Mouse (Mus musculus) liver, embryonic 12.5 days (tissue): ENCODE measurements around the gene Zfp771. TPM values are rescaled to one million over a fixed set of nuclear protein-coding genes. Genes with fewer than 3 reads are reported as not detected.

Source experiments
- ATAC-seq: fragments of 200-750 bp; cut with Nextera tagmentation; 2 replicates; pipeline ENCODE4 v1.8.0; 2017; ENCODE audit warnings: moderate number of reproducible peaks, mild to moderate bottlenecking, moderate library complexity
- H3K27ac ChIP-seq: fragments of 300-500 bp; sonication (generic); 2 replicates; pipeline ENCODE4 v1.5.1; 2016; ENCODE audit warnings: mild to moderate bottlenecking
- H3K27me3 ChIP-seq: fragments of 300-500 bp; sonication (generic); replicated peaks from 2 replicates; pipeline ENCODE4 v1.6.1; 2016; ENCODE audit warnings: mild to moderate bottlenecking, moderate library complexity
- H3K36me3 ChIP-seq: fragments of 300-500 bp; sonication (generic); 2 replicates; pipeline ENCODE4 v1.6.1; 2016; ENCODE audit warnings: mild to moderate bottlenecking, moderate library complexity
- H3K4me1 ChIP-seq: fragments of 300-500 bp; sonication (generic); 2 replicates; pipeline ENCODE4 v1.6.1; 2016
- H3K4me2 ChIP-seq: fragments of 300-500 bp; sonication (generic); 2 replicates; pipeline ENCODE4 v1.6.1; 2016; ENCODE audit warnings: mild to moderate bottlenecking, moderate library complexity
- H3K4me3 ChIP-seq: fragments of 300-500 bp; sonication (generic); 2 replicates; pipeline ENCODE4 v1.5.1; 2016; ENCODE audit warnings: mild to moderate bottlenecking, moderate library complexity
- H3K9ac ChIP-seq: fragments of 300-500 bp; sonication (generic); 2 replicates; pipeline ENCODE4 v1.6.1; 2016; ENCODE audit warnings: mild to moderate bottlenecking, moderate library complexity
- H3K9me3 ChIP-seq: fragments of 300-500 bp; sonication (generic); replicated peaks from 2 replicates; pipeline ENCODE4 v1.6.1; 2016; ENCODE audit warnings: mild to moderate bottlenecking, moderate library complexity
- WGBS: fragments of 180-500 bp; shearing (Covaris S2); methylation state at CpG from one replicate; pipeline ENCODE4 v1.1.7; 2016; ENCODE audit not compliant: insufficient replicate concordance; 5-methylcytosine and 5-hydroxymethylcytosine counted together
- polyA plus RNA-seq: library from polyadenylated mRNA; unstranded; fragments of >200 nt; fragmentation: Nextera tagmentation; extraction: Ambion mirVana; gene quantifications from 2 replicates; pipeline ENCODE4 v1.2.1, GENCODE M21; 2016

Gene Zfp771
- polyA plus RNA-seq, 1 experiment from 2014 or later = 31.6 TPM

DNA sequence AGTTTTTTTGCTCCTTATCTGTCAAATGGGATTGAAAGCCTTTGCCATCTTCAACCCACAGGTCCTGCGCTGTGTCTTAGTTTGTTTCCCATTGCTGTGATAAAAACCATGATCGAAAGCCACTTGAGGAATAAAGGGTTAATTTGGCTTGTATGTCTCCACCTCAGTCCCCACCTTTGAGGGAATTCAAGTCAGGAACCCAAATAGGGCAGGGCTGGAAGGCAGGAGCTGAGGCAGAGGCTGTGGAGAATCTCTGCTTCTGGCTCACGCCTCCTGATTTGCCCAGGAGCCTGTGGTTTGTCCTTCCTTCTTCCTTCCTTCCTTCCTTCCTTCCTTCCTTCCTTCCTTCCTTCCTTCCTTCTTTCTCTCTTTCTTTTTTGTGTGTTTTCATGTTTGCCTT lies 21.0 kb upstream of the Zfp771 start:
- H3K9ac ChIP-seq = peak overlapping the region; percentile 12; the same call in 1 of the 2 replicates
- 89% methylated on average over 3 of the region's 3 CpGs for WGBS
- 0 out of 2 replicates have a peak overlapping the region, but pooled peaks have one; percentile 32 for H3K4me2 ChIP-seq
- no peak overlapping the region for H3K4me3 ChIP-seq
- peaks cover 70% of the 10 kb centered on the region for H3K4me1 ChIP-seq
- no peaks in the 10 kb centered on the region for H3K27me3 ChIP-seq
- H3K36me3 ChIP-seq = no peaks in the 10 kb centered on the region
- no peak for ATAC-seq
- H3K27ac ChIP-seq = peak overlapping the region; percentile 94
- no peaks in the 10 kb centered on the region for H3K9me3 ChIP-seq

DNA sequence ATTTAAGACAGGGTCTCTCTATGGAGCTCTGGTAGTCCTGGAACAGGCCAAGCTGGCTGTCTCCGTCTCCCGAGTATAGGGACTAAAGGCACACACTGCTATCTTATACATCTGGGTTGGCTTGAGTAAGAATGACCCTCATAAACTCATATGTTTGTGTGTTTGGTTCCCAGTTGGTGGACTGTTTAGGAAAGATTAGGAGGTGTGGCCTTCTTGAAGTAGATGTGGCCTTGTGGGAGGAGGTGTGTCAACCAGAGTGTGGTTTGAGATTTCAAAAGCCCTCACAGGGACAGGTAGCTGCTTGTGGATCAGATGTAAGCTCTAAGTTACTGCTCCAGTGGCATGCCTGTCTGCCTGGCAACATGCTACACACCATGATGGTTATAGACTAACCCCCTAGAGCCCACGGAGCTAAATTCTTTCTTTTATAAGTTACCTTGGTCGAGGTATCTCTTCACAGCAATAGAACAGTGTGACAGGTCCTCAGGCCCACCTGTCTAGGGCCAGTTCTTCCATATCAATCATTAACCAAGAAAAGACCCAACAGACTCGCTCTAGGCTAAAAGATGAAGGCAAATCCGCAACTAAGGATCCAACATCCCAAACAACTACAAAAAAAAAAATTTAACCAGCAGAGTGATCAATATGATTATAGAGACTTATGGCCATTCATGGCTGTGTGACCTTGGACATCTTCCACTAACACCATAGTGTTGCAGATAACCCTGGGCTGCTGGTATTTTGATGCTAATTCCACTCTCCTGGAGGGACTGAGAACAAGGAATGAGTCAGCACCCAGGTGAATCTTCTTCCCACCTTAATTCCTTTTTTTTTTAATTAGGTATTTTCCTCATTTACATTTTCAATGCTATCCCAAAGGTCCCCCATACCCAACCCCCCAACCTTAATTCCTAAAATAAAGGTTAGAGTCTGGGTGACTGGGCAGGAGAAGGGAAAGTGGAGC lies 20.3 kb upstream of the Zfp771 start:
- WGBS = 67% methylated on average over 6 of the region's 6 CpGs
- peak overlapping the region; percentile 12 for H3K9ac ChIP-seq
- peak overlapping the region; percentile 94 for H3K27ac ChIP-seq

DNA sequence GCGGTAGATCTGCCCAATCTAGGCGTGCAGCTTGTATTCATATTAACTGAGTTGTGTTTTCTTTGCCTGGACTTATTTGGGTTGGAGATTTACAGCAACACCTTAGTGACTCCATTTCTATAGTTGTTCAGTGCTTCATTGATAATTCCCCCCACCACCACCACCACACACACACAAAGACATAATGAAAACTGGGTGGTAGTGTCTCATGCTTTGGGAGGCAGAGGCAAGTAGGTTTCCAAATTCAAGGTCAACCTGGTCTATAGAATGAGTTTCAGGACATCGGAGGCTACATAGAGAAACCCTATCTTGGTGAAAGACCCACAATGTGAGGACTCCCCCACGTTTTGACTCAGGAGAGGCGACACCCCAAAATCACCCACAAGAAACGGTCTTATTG lies 19.5 kb upstream of the Zfp771 start:
- ATAC-seq = no peak
- 84% methylated on average over 6 of the region's 6 CpGs for WGBS
- H3K4me2 ChIP-seq = no peak overlapping the region
- no peaks in the 10 kb centered on the region for H3K9me3 ChIP-seq
- H3K27me3 ChIP-seq = no peaks in the 10 kb centered on the region
- peaks cover 5% of the 10 kb centered on the region; the same call in 1 of the 2 replicates for H3K36me3 ChIP-seq
- H3K27ac ChIP-seq = peak overlapping the region; percentile 94
- no peak overlapping the region for H3K9ac ChIP-seq
- peaks cover 58% of the 10 kb centered on the region for H3K4me1 ChIP-seq
- H3K4me3 ChIP-seq = no peak overlapping the region

More for the DNA sequence above, 20.3 kb upstream of the Zfp771 start:
- Histone ChIP-seq H3K4me2 (peak overlapping the region; percentile 32), H3K4me3 (no peak overlapping the region), H3K4me1 (peaks cover 65% of the 10 kb centered on the region), H3K36me3 (no peaks in the 10 kb centered on the region), H3K9me3 (no peaks in the 10 kb centered on the region), H3K27me3 (no peaks in the 10 kb centered on the region)
- ATAC-seq = peak; percentile 66

DNA sequence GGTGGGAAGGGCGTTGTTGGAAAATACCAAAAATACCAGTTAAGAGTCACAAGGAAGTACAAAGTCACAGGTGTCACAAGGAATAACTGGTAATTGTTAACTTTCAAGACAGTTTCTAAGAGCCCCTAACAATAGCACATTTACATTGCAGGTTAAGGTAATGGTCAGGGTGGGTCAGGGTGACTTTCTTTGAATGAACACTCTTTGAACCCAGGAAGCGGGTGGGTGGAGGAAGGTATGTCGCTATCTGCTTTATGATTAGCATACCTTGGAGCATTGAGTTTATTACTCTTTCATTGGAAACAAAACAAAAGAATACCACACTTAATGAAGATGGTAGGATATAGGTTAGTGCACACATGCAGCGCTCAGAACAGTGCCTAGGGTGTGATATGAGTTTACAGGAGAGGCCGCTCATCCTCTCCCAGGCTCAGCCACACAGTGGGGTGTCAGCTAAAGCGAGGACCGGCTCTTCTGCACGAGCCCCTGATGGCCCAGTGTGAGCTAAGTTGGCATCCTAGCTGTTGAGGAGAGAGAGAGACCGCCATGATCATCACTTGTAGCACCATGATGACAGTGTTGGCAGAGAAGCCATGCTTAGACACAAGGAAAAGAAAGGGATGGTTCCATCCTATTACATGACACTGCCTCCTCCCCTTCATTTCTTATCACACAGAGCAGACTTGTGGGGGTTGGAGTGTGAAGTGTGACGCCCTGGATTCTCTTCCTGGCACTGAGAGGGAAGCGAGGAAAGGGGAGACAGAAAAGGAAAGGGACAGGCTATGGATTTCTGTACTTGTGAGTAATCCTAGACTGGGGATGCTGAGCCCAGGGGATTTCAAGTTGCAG lies 18.7 kb upstream of the Zfp771 start:
- no peaks in the 10 kb centered on the region for H3K9me3 ChIP-seq
- H3K27me3 ChIP-seq = no peaks in the 10 kb centered on the region
- peaks cover 9% of the 10 kb centered on the region; the same call in 1 of the 2 replicates for H3K36me3 ChIP-seq
- ATAC-seq = peak; percentile 92
- H3K27ac ChIP-seq = peak overlapping the region; percentile 94
- H3K4me3 ChIP-seq = peak overlapping the region; percentile 13; the same call in 1 of the 2 replicates
- peaks cover 62% of the 10 kb centered on the region for H3K4me1 ChIP-seq
- peak overlapping the region; percentile 59 for H3K9ac ChIP-seq
- 47% methylated on average over 11 of the region's 11 CpGs for WGBS
- H3K4me2 ChIP-seq = peak overlapping the region; percentile 67

DNA sequence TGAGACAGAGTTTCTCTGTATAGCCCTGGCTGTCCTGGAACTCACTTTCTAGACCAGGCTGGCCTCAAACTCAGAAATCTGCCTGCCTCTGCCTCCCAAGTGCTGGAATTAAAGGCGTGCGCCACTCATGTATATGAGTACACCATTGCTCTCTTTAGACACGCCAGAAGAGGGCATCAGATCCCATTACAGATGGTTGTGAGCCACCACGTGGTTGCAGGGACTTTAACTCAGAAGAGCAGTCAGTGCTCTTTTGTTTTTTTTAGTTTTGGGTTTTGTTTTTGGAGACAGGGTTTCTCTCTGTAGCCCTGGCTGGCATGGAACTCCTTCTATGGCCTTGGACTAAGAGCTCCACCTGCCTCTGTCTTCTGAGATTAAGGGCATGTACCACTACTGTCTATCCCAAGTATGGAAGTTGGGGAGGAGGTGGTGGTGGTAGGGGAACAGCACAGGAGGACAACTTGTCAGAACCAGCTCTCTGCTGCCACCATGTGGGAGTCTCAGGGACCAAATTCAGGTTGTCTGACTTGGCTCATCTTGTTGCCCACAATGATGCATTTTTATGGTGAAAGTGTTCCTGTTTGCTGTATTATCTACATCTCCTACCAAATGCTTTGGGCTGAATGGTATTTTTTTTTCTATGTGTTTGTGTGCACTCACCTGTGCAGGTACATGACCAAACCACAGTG lies 15.3 kb upstream of the Zfp771 start:
- Histone ChIP-seq H3K9ac (no peak overlapping the region), H3K27ac (peak overlapping the region; percentile 80), H3K4me2 (no peak overlapping the region), H3K4me3 (no peak overlapping the region), H3K4me1 (peaks cover 75% of the 10 kb centered on the region), H3K27me3 (no peaks in the 10 kb centered on the region), H3K36me3 (peaks cover 14% of the 10 kb centered on the region; the same call in 1 of the 2 replicates), H3K9me3 (no peaks in the 10 kb centered on the region)
- 45% methylated on average over 4 of the region's 4 CpGs for WGBS
- 0 out of 2 replicates have a peak, but pooled peaks have one; percentile 19 for ATAC-seq

GRCm38 (mm10) chr7:127231376-127231775 lies 12.7 kb upstream of the Zfp771 start:
- no peaks in the 10 kb centered on the region for H3K27me3 ChIP-seq
- no peak overlapping the region for H3K27ac ChIP-seq
- WGBS = 56% methylated on average over 3 of the region's 3 CpGs
- peaks cover 31% of the 10 kb centered on the region for H3K36me3 ChIP-seq
- peak overlapping the region; percentile 75 for H3K4me2 ChIP-seq
- H3K9ac ChIP-seq = peak overlapping the region; percentile 94
- ATAC-seq = no peak
- H3K4me1 ChIP-seq = peaks cover 61% of the 10 kb centered on the region
- no peaks in the 10 kb centered on the region for H3K9me3 ChIP-seq
- peak overlapping the region; percentile 82 for H3K4me3 ChIP-seq

DNA sequence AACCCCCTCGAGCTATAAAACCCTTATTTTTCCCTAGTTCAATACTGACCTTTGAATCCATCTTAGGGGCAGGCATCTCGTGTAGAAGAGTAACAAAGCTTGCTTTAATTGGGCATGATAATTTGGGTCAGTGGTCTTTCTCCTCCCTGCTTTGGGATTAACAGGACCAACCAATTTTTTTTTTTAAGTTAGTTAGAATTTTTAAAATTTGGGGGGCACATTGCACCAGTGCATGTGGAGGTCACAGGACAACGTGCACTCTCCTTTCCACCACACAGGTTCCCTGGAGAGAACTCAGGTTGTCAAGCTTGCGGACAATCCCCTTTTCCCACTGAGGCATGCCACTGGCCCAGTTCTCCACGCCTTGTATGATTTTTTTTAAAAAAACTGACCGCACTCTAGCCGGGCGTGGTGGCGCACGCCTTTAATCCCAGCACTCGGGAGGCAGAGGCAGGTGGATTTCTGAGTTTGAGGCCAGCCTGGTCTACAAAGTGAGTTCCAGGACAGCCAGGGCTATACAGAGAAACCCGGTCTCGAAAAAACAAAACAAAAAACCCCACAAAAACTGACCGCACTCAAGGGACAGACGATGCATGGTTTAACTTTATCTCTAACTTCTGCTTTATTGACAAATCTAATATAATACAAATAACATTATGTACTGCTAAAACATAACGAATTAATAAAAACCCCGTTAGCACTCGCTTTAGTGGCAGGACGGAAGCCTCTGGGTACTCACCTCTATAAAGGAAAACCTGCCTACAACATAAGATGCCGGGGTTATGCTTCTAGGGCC lies 12.1 kb upstream of the Zfp771 start:
- peak overlapping the region; percentile 82 for H3K4me3 ChIP-seq
- no peaks in the 10 kb centered on the region for H3K27me3 ChIP-seq
- H3K27ac ChIP-seq = peak overlapping the region; percentile 95
- no peaks in the 10 kb centered on the region for H3K9me3 ChIP-seq
- WGBS = 4% methylated on average over 20 of the region's 20 CpGs
- H3K4me1 ChIP-seq = peaks cover 58% of the 10 kb centered on the region
- H3K4me2 ChIP-seq = peak overlapping the region; percentile 75
- no peak for ATAC-seq
- H3K9ac ChIP-seq = peak overlapping the region; percentile 94
- H3K36me3 ChIP-seq = peaks cover 37% of the 10 kb centered on the region

GRCm38 (mm10) chr7:127232622-127233367 lies 11.3 kb upstream of the Zfp771 start, which contains the start of the genes Zfp553 and Sept1:
Gene Zfp553, plus strand, starts transcription at chr7:127233061.
Gene Sept1, minus strand, starts transcription at chr7:127233130.
- peaks cover 55% of the 10 kb centered on the region for H3K4me1 ChIP-seq
- 1% methylated on average over 64 of the region's 64 CpGs for WGBS
- peak within 1 kb of the TSS; percentile 75 for H3K4me2 ChIP-seq
- H3K36me3 ChIP-seq = peaks cover 45% of the 10 kb centered on the region
- peak within 1 kb of the TSS; percentile 95 for H3K27ac ChIP-seq
- no peaks in the 10 kb centered on the region for H3K27me3 ChIP-seq
- peak within 1 kb of the TSS; percentile 94 for H3K9ac ChIP-seq
- no peaks in the 10 kb centered on the region for H3K9me3 ChIP-seq
- ATAC-seq = peak; percentile 86
- H3K4me3 ChIP-seq = peak within 1 kb of the TSS; percentile 82

GRCm38 (mm10) chr7:127233368-127233749 lies 10.7 kb upstream of the Zfp771 start:
- Histone ChIP-seq H3K27me3 (no peaks in the 10 kb centered on the region), H3K4me2 (peak overlapping the region; percentile 75), H3K36me3 (peaks cover 51% of the 10 kb centered on the region), H3K4me3 (peak overlapping the region; percentile 82), H3K9me3 (no peaks in the 10 kb centered on the region), H3K9ac (peak overlapping the region; percentile 94), H3K27ac (peak overlapping the region; percentile 95), H3K4me1 (peaks cover 52% of the 10 kb centered on the region)
- WGBS = under 1% methylated on average over 27 of the region's 27 CpGs
- ATAC-seq = peak; percentile 69

- Histone ChIP-seq H3K36me3 (peaks cover 55% of the 10 kb centered on the region), H3K4me1 (peaks cover 50% of the 10 kb centered on the region), H3K4me2 (peak overlapping the region; percentile 75), H3K9ac (peak overlapping the region; percentile 94), H3K9me3 (no peaks in the 10 kb centered on the region), H3K27ac (peak overlapping the region; percentile 95), H3K27me3 (no peaks in the 10 kb centered on the region), H3K4me3 (peak overlapping the region; percentile 82)
- no peak for ATAC-seq
- WGBS = 2% methylated on average over 9 of the region's 9 CpGs
These were observed 10.3 kb upstream of the Zfp771 start for GRCm38 (mm10) chr7:127233765-127234164.
